Mouse (Mus musculus): ENCODE measurements at regions not wholly inside any gene's neighbourhood (a gene's known extent, or its start where the extent isn't known, plus 50 kb on each side); places are given as distances from the start of the nearest gene placed in this dataset.

- TF ChIP-seq CTCF (IDR thresholded peaks at IDR 0.05; ENCODE audit: low read depth) (no peak), EP300 (optimal IDR thresholded peaks at IDR 0.05) (no peak)
These were observed 183.6 kb upstream of the L3mbtl3 start for GRCm38 (mm10) chr10:26559323-26559722.
